Mouse (Mus musculus) left cerebral cortex, postnatal 4 days (tissue): ENCODE results near the gene Frmpd3. TPM values are rescaled to one million over a fixed set of nuclear protein-coding genes. Genes with fewer than 3 reads are reported as not detected.

Experiments used
- DNase-seq: peaks from one replicate; pipeline ENCODE4 v3.0.0-alpha.2; 2022
- intact Hi-C: fragments of 180-260 bp; cut with DNase I; formaldehyde crosslinking; loops from one replicate; pipeline ENCODE4 v1.15.1; 2025
- microRNA-seq: library from miRNA; unstranded; fragments of <30 nt; microRNA quantifications from one replicate; pipeline ENCODE4 v1.2.0, GENCODE M21; 2022
- total RNA-seq, 2 experiments: library from RNA; stranded (reverse); gene quantifications; 2 replicates each; pipeline ENCODE4 v1.2.3; 2021

Frmpd3 gene
- total RNA-seq, 2 experiments from 2014 or later: 13.1 to 14.2 TPM

DNA sequence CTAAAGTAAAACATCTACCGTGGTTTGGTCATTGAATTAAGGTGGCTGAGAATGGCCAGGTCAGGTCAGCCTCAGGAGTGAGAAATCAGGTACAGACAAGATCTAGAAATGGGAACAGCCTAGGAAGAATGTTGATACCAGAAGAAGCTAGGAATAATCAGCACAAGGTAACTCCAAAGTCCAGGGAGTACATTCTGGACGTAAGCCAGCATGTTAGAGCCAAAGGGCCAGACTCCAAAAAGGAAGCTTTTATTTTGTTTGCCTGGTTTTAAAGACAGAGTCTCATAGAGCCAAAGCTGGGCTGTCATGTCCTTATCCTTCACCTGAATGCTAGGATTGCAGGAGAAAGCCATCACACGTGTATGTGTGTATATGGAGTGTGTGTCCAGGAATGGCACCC, 108.0 kb downstream of the Frmpd3 start:
- DNase-seq: no peak
- intact Hi-C loops: no loop called here

GRCm38 (mm10) chrX:140456279-140456731, 114.2 kb downstream of the Frmpd3 start, which contains the start of gene Prps1:
Prps1 (plus strand) TSS chrX:140456613.
- intact Hi-C loops: no loop called here
- peak; percentile 90 for DNase-seq

GRCm38 (mm10) chrX:140456751-140457491, 114.9 kb downstream of the Frmpd3 start:
- DNase-seq: peak; percentile 8
- intact Hi-C loops: no loop called here

DNA sequence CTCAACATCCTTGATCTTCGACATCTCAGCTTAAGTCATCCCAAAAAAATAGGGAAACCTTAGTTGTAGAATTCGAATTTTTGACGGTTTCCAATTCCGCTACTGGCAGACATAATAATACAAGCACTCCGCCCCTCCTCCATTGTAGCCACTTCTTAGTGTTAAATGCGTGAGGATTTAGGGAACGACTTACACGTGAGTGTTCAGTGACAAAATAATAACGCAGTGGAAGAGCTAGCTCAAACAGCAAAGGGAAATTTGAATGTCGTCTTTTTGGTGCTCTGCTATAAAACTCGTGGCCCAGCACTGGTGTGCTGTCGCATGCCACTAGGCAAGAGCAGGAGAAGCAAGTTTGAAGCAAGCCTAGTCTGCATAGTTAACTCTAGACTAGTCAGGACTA, 115.4 kb downstream of the Frmpd3 start:
- DNase-seq: no peak
- intact Hi-C loops: no loop called here

GRCm38 (mm10) chrX:140478231-140478630, 136.2 kb downstream of the Frmpd3 start:
- intact Hi-C loops: no loop called here
- no peak for DNase-seq

GRCm38 (mm10) chrX:140479171-140479570, 137.1 kb downstream of the Frmpd3 start:
- intact Hi-C loops: no loop called here
- peak; percentile 17 for DNase-seq

Small RNAs within 50 kb of the gene (microRNA-seq; reads per million reads assigned to microRNA genes)
- gene Mir3475: 227 reads per million, percentile 59 among the genes with 10 or more reads in this experiment

Other genes with a start within 250 kb of the Frmpd3 start
- 10 to 100 TPM; 64.9 to 68.6 TPM for gene Prps1, start 114.3 kb downstream of the Frmpd3 start, total RNA-seq